Mouse (Mus musculus) cerebellum, adult 2 months (tissue): ENCODE results near the gene Meltf.

Source experiments
- CTCF ChIP-seq: fragments of 200-500 bp; IDR thresholded peaks from 2 replicates; pipeline ENCODE4 v1.5.1; 2011; ENCODE audit warnings: low read depth, mild to moderate bottlenecking, control low read depth, low read length, moderate library complexity, borderline replicate concordance; ENCODE audit not compliant: insufficient read depth
- POLR2A ChIP-seq: fragments of 200-500 bp; IDR thresholded peaks from 2 replicates; pipeline ENCODE4 v1.6.1; 2011; ENCODE audit warnings: low read length, control low read depth, borderline replicate concordance; ENCODE audit not compliant: insufficient read depth

DNA sequence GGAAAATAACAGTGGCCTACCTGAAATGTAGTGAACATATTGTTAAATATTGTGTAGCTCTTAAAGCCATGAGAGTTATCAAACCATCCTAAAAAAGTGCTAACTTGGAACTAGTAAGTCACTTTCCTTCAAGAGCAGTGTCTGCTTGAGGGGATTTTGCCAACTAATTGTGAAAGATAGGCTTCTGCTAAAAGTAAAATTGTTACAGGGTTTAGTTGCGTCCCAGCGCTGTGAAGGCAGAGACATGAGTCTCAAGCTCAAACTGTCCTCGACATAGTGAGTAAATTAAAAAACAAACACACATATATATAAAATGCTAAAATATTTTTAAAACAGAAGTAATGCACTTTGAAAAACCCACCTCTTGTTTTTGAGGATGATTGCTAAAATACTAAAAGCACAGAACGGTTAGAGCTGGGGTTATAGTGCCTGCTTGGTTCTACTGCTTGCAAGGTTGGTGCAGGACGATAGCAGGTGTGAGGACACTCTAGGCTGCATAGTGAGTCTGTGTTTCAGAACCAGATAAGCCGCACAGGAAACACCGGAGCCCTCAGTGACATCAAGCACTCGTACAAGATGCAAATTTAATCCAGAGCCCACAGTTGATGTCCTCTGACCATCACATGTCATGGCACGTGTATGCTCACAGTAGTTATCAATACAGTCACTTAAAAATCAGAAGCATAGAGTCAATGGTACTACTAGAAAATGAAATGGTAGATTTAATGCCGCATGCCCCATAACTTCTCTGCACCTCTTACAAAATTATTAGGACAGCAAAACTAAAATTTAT, 45.8 kb upstream of the Meltf start:
- no peak for TF ChIP-seq CTCF
- TF ChIP-seq POLR2A, result no peak
